Mouse (Mus musculus) induced T-regulatory cell, adult 2 months (primary cell): Measurements from ENCODE around the gene Arl2.
"Not testable (repeated sequence)": the region's sequence is repeated elsewhere in the genome, so short reads cannot be mapped to it uniquely, and the experiment has no call there.

Source experiments
- DNase-seq: peaks from one replicate; pipeline ENCODE4 v3.0.0-alpha.2; 2012; ENCODE audit warnings: low read depth

Arl2 gene

GRCm38 (mm10) chr19:6141394-6141749 lies at the start of gene Arl2:
Arl2 (minus strand) TSS chr19:6141548.
- peak; percentile 95 for DNase-seq

GRCm38 (mm10) chr19:6184131-6184530 lies 42.8 kb upstream of the Arl2 start, which contains the start of gene Majin:
Majin (plus strand) TSS chr19:6184388.
- no peak for DNase-seq

DNA sequence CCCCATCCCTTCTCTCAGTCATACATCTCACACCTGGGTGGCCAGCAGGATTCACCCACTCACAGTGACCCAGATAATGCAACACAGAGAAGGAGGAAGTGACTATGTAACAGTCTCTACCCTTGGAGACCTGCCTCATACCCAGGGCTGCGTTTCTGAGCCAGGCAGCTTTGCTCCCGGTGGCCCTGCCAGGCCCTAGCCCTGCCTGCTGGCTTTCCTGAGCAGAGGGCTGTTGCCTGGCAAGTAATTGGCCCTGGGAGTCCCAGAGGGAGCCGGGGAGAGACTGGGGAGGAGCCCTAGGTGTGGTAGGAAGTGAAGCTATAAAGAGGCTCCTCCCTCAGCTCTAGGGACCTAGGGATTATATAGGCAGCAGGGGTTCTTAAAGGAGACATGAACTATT lies 41.2 kb upstream of the Arl2 start:
- DNase-seq = no peak

DNA sequence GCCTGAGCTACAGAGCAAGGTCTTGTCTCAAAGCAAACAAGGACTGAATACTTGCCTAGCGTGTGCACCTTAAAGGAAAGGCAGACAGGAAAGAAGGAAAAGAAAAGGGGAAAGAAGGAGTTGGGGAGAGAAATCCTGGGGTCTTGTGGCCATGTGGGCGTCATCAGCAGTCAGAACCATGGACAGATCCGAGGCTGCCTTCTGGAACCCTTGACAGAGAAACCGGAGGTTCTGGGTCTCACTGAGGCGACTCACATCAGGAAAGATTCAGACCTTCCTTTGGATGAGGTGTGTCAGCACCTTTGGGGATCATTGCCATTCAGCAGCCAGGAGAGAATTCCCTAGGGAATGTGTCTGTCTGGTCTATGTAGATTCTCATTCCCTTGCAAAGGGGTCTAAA lies 40.3 kb upstream of the Arl2 start:
- peak; percentile 20 for DNase-seq

- DNase-seq = no peak
Measured at GRCm38 (mm10) chr19:6178775-6179174, 37.4 kb upstream of the Arl2 start.

- DNase-seq = no peak
Measured at GRCm38 (mm10) chr19:6174771-6175170, 33.4 kb upstream of the Arl2 start.

GRCm38 (mm10) chr19:6171215-6171614 lies 29.9 kb upstream of the Arl2 start:
- no peak for DNase-seq

DNA sequence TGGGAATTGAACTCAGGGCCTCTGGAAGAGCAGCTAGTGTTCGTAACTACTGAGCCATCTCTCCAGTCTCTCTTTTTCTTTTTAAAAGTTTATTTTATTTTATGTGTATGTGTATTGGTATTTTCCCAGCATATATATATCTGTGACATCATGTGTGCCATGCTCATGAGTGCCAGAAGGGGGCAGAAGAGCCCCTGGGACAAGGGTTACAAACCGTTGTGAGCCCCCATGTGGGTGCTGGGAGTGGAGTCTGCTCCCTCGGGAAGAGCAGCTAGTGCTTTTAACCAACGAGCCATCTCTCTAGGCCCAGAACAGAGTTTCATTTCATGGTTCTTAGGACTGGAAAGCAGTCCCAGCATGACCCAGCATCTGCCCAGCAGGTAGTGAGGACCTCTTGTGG lies 25.4 kb upstream of the Arl2 start:
- no peak for DNase-seq

DNA sequence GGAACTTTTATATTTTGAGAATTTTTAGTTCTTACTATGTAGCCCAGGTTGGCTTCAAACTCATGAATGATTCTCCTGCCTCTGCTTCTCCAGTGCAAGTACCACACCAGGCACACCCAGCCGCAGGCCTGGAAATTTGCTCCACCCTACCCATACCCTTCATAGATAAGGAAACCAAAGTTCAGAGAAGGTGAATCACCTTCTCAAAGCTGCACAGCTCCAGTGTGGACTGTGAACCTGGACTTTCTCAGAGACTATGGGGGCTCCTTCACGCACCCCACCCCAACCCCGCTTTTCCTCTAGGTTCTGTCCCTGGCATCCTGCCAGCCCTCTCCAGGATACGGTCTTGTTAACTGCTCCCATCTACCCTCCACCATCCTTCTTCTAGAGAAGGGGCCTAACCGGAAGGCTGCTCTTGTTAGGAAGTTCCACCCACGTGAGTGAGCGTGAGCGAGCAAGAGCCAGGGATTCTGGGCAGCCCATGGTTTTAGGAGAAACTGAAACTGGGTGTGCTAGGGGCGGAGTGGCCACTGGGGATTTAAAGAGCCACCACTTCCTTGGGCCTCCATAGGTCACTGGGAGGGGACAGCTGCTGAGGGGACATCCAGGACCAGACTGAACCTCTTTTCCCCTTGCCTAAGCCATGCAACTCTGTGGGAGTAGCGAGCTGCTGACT lies 22.7 kb upstream of the Arl2 start:
- DNase-seq = no peak

DNA sequence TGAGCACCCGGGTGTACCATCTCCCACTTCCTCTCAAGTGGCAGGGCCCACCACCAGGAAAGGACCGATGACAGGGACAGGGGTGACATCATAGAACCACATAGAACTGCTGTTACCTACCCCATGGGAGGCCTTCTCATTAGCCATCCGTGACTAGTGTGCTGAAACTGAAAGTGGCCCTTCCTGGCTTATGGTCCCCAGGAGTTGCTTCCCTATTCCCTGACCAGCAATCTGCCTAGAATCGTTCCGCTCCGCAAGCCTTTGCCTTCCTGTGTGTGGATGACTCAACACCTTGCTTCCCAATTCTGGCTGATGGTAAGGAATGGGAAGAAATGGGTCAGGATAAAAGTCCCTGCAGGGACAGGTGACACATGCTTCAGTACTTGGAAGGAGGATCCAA lies 15.9 kb upstream of the Arl2 start:
- no peak for DNase-seq

- no peak for DNase-seq
Measured at GRCm38 (mm10) chr19:6156372-6156771, 15.0 kb upstream of the Arl2 start.

GRCm38 (mm10) chr19:6155174-6155573 lies 13.8 kb upstream of the Arl2 start:
- DNase-seq = no peak

GRCm38 (mm10) chr19:6144842-6145241 lies 3.5 kb upstream of the Arl2 start:
- DNase-seq = no peak

DNA sequence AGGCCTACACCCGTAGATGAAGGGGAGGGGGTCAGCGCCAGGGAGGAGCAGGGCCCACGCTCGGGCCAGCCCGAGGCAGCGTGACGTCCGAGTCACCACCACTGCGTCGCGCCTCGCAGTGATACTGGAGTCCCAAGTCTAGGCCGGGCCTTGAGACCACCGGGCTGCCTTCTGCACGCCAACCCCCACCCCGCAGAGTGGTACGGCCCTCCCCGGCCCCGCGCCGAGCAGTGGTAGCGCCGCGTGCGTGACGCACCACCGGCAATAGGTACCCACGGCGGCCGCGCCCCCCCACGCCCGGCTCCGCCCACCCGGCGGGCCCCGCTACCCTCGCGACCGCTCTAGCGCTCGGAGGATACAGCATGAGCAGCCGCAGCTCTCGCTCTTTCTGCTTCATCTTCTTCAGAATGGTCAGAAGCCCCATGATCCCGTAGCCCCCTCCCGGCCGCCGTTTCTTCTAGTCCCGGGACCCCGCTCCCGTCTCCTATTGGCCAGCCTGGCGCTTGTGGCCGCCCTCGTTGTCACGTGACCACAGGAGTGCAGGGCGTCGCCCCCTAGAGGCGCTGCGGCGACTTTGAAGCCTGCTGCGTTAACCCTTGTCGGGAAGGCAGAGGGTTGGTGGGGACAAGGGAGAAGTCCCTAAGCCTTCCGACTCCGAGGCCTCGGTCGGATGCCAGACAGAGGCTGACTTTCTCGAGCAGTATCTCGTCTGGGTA lies 512 bp downstream of the Arl2 start, which contains the start of gene Batf2:
Batf2 (plus strand) TSS at position 306 of the 716 bp plus-strand sequence.
- peak; percentile 97 for DNase-seq

- no peak for DNase-seq
Measured at GRCm38 (mm10) chr19:6140374-6140677, 1.0 kb downstream of the Arl2 start.

GRCm38 (mm10) chr19:6139701-6140100 lies 1.6 kb downstream of the Arl2 start:
- DNase-seq = peak; percentile 23

- DNase-seq = no peak
Measured at GRCm38 (mm10) chr19:6136397-6136796, 5.0 kb downstream of the Arl2 start.

- not testable (repeated sequence) for DNase-seq
Measured at GRCm38 (mm10) chr19:6133197-6133596, 8.2 kb downstream of the Arl2 start.

DNA sequence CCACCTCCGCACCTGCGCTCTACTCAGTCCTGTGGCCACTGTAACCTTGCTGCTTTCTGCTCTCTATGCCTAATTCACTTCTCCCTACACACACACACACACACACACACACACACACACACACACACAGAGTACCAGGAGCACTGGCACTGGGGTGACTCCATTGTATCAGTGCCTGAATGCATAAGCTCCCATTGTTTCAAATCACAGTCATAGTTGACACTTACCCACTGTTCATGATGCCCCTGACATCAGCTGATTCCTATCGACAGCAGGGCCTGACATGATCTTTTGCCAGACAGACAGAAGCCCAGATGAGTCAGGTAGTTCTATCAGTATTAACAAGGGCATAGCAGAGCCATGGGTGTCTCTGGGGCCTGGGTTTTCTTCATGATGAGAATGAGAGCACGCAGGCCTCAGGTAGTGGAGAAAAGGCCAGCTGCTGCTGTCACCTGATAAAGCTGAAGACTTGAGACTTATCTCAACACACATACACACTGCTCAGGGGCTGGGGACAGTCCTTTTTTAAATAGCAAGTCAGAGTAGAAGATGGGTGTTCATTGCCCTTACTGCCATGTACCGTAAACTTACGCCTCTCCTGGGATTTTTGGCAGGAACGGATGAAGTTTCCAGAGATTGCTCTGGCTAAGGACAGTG lies 9.0 kb downstream of the Arl2 start:
- DNase-seq = no peak

- DNase-seq = not testable (repeated sequence)
Measured at GRCm38 (mm10) chr19:6130414-6131128, 10.8 kb downstream of the Arl2 start.

DNA sequence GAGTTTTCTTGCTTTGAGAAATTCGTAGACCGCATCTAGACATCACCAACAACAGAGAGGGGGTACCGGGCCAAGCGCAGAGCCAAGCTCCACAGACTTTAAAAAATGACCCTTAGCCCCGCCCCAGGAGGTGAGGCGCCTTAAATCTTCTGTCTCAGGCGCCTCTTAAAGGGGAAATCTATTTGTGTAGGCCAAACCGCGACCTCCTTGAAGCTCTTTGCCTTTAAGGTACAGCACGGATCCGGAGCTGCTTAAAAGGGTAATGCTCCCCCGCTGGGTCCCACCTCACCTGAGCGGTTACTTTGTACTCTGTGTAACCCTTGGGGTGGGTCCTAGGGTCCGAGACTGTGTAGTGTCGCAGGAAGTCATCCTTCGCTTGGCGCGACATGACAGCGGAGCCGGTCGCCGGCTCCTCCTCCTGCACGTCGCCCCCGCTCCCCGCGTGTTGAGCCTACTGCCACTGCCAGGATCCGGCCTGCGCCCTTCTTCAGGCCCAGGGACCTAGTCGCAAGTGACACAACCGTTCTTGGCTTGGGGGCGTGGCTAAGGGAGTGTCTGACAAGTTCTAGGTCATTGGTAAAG lies 13.5 kb downstream of the Arl2 start, which contains the start of gene Snx15:
Snx15 (minus strand) TSS at position 545 of the 582 bp plus-strand sequence.
- peak; percentile 99 for DNase-seq
